Mouse (Mus musculus): ENCODE data around the gene Eapp. TPM values are rescaled to one million over a fixed set of nuclear protein-coding genes. Genes with fewer than 3 reads are reported as not detected.

Gene Eapp
- polyA plus RNA-seq, 2 experiments from 2014 or later: 103 to 138 TPM

DNA sequence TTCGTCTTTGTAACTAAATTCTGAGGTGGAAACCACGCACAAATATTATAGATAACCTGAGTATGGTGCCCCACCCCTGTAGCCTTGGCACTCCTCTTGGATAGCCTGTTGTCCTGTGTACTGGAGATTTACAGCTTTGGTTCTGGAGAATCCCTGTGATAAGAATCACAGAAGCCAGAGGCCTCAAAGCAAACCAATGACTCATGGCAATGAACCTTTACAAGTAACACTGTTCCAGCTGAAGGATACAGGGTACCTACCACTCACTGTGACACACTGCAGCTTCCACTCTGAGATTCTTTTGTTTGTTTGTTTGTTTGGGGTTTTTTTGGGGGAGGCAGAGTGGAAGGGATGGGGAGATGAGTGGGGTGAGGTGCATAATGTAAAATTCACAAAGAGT lies 73.8 kb downstream of the Eapp start:
- no peak for ATAC-seq

Other genes starting within 250 kb of the Eapp start
- gene Sptssa, start 39.3 kb downstream of the Eapp start, polyA plus RNA-seq (2017; shearing (Covaris generic)): 100 to 1,000 TPM; 207 to 223 TPM
- gene Snx6, start 99.8 kb upstream of the Eapp start, polyA plus RNA-seq (2017; shearing (Covaris generic)): 100 to 1,000 TPM; 128 to 153 TPM
- gene Cfl2, start 167.0 kb upstream of the Eapp start, polyA plus RNA-seq (2017; shearing (Covaris generic)): 10 to 100 TPM; 26.5 to 30.6 TPM

All from activated CD4-positive, CD25-positive, alpha-beta regulatory T cell, adult 4 months (primary cell).